Mouse (Mus musculus) ovary, adult 2 months (tissue): ENCODE results near the gene Lemd1. TPM values are rescaled to one million over a fixed set of nuclear protein-coding genes. Genes with fewer than 3 reads are reported as not detected.

Source experiments
- polyA plus RNA-seq: library from polyadenylated mRNA; depleted of rRNA; stranded (reverse); fragments of >200 nt; gene quantifications from 2 replicates; pipeline ENCODE4 v1.2.3, GENCODE M21; 2012; rRNA removed

The Lemd1 gene
- polyA plus RNA-seq = 0.19 and 0.25 TPM in 2 replicates

GRCm38 (mm10) chr1:132191093-132191785 is at the start of gene Lemd1, which contains the start of gene AC124108.1:
Gene Lemd1 (plus strand): TSS chr1:132191431.
Gene AC124108.1 (plus strand): TSS chr1:132191457.

GRCm38 (mm10) chr1:132229667-132230066 is 38.4 kb downstream of the Lemd1 start, which contains the start of gene Gm10188:
Gene Gm10188 (minus strand): TSS chr1:132229767.

GRCm38 (mm10) chr1:132298425-132298800 is 107.2 kb downstream of the Lemd1 start, which contains the start of gene Klhdc8a:
Gene Klhdc8a (plus strand): TSS chr1:132298626.

Other genes with a start within 250 kb of the Lemd1 start
- 153 and 170 TPM in 2 replicates for gene Slc45a3, start 228.5 kb upstream of the Lemd1 start, polyA plus RNA-seq
- gene Elk4, start 183.8 kb upstream of the Lemd1 start, polyA plus RNA-seq = 11.1 and 15.8 TPM in 2 replicates
- 14.8 and 19.9 TPM in 2 replicates for gene Mfsd4a, start 123.4 kb upstream of the Lemd1 start, polyA plus RNA-seq
- 20.8 and 24.6 TPM in 2 replicates for gene Cdk18, start 51.7 kb upstream of the Lemd1 start, polyA plus RNA-seq
- 0.23 and 0.35 TPM in 2 replicates for gene AC124108.1, start within 50 bp of the Lemd1 start, polyA plus RNA-seq
- gene Gm10188, start 38.3 kb downstream of the Lemd1 start, polyA plus RNA-seq = not detected in 2 replicates
- 1.6 and 1.7 TPM in 2 replicates for gene Klhdc8a, start 107.2 kb downstream of the Lemd1 start, polyA plus RNA-seq
- 5.9 and 6.9 TPM in 2 replicates for gene Nuak2, start 124.7 kb downstream of the Lemd1 start, polyA plus RNA-seq
- gene Tmcc2, start 199.8 kb downstream of the Lemd1 start, polyA plus RNA-seq = 20.9 and 21.6 TPM in 2 replicates
- gene Dstyk, start 226.1 kb downstream of the Lemd1 start, polyA plus RNA-seq = 15.3 and 19.1 TPM in 2 replicates